Mouse (Mus musculus) liver, embryonic 14.5 days (tissue): ENCODE results near the gene Zbtb21.

Source experiments
- CTCF ChIP-seq: IDR thresholded peaks from 2 replicates; pipeline ENCODE4 v1.5.1; 2016; ENCODE audit warnings: antibody characterized with exemption, low read depth, control low read depth
- EP300 ChIP-seq: IDR thresholded peaks from 2 replicates; pipeline ENCODE4 v1.6.1; 2016; ENCODE audit warnings: antibody characterized with exemption, low read depth

GRCm38 (mm10) chr16:97960348-97960747 lies 2.1 kb downstream of the Zbtb21 start:
- TF ChIP-seq CTCF (no peak), EP300 (no peak)
